Mouse (Mus musculus): ENCODE data around the gene Arl8b. TPM values are rescaled to one million over a fixed set of nuclear protein-coding genes. Genes with fewer than 3 reads are reported as not detected.
A peak's percentile ranks its signal among the peaks of the same experiment; 100 is the strongest.

Gene Arl8b
- polyA plus RNA-seq, 1 experiment from 2014 or later, result 90.9 TPM

- 7% methylated on average over 1 of the region's 1 CpGs for WGBS
- Histone ChIP-seq H3K9ac (ENCODE audit: low read length) (no peak overlapping the region), H3K4me1 (ENCODE audit: control insufficient read depth, insufficient read depth, low read length) (no peaks in the 10 kb centered on the region), H3K4me2 (ENCODE audit: low read depth) (no peak overlapping the region), H3K4me3 (ENCODE audit: low read depth, low read length) (no peak overlapping the region), H3K27me3 (ENCODE audit: control insufficient read depth, insufficient read depth, low read length) (no peaks in the 10 kb centered on the region), H3K9me3 (ENCODE audit: control insufficient read depth, low read length) (no peaks in the 10 kb centered on the region), H3K36me3 (ENCODE audit: control insufficient read depth, insufficient read depth, low read length) (no peaks in the 10 kb centered on the region), H3K27ac (ENCODE audit: low read depth, low read length) (no peak overlapping the region)
- ATAC-seq (ENCODE audit: insufficient read depth, low FRiP score, low TSS enrichment) (peak; percentile 74), DNase-seq (ENCODE audit: low spot score) (peak; percentile 21)
These were observed 22.3 kb downstream of the Arl8b start for GRCm38 (mm10) chr6:108805194-108805593.

- ATAC-seq (ENCODE audit: insufficient read depth, low FRiP score, low TSS enrichment), result no peak
- 75% methylated on average over 7 of the region's 7 CpGs for WGBS
- no peaks in the 10 kb centered on the region for H3K4me1 ChIP-seq (ENCODE audit: control insufficient read depth, insufficient read depth, low read length)
- no peak overlapping the region for H3K4me2 ChIP-seq (ENCODE audit: low read depth)
- H3K36me3 ChIP-seq (ENCODE audit: control insufficient read depth, insufficient read depth, low read length), result no peaks in the 10 kb centered on the region
- no peaks in the 10 kb centered on the region for H3K27me3 ChIP-seq (ENCODE audit: control insufficient read depth, insufficient read depth, low read length)
- DNase-seq (ENCODE audit: low spot score), result no peak
- no peaks in the 10 kb centered on the region for H3K9me3 ChIP-seq (ENCODE audit: control insufficient read depth, low read length)
- no peak overlapping the region for H3K4me3 ChIP-seq (ENCODE audit: low read depth, low read length)
- H3K9ac ChIP-seq (ENCODE audit: low read length), result no peak overlapping the region
- H3K27ac ChIP-seq (ENCODE audit: low read depth, low read length), result no peak overlapping the region
These were observed 23.0 kb downstream of the Arl8b start for GRCm38 (mm10) chr6:108805871-108806270.

GRCm38 (mm10) chr6:108807446-108807845 lies 24.5 kb downstream of the Arl8b start:
- Histone ChIP-seq H3K27ac (ENCODE audit: low read depth, low read length) (no peak overlapping the region), H3K36me3 (ENCODE audit: control insufficient read depth, insufficient read depth, low read length) (no peaks in the 10 kb centered on the region), H3K4me1 (ENCODE audit: control insufficient read depth, insufficient read depth, low read length) (no peaks in the 10 kb centered on the region), H3K9ac (ENCODE audit: low read length) (no peak overlapping the region), H3K27me3 (ENCODE audit: control insufficient read depth, insufficient read depth, low read length) (no peaks in the 10 kb centered on the region), H3K9me3 (ENCODE audit: control insufficient read depth, low read length) (no peaks in the 10 kb centered on the region), H3K4me3 (ENCODE audit: low read depth, low read length) (no peak overlapping the region), H3K4me2 (ENCODE audit: low read depth) (no peak overlapping the region)
- WGBS, result 74% methylated on average over 3 of the region's 3 CpGs
- no peak for ATAC-seq (ENCODE audit: insufficient read depth, low FRiP score, low TSS enrichment)
- DNase-seq (ENCODE audit: low spot score), result no peak

- WGBS, result 81% methylated on average over 1 of the region's 1 CpGs
- no peaks in the 10 kb centered on the region for H3K9me3 ChIP-seq (ENCODE audit: control insufficient read depth, low read length)
- DNase-seq (ENCODE audit: low spot score) (no peak), ATAC-seq (ENCODE audit: insufficient read depth, low FRiP score, low TSS enrichment) (no peak)
- H3K27ac ChIP-seq (ENCODE audit: low read depth, low read length), result no peak overlapping the region
- H3K4me1 ChIP-seq (ENCODE audit: control insufficient read depth, insufficient read depth, low read length), result no peaks in the 10 kb centered on the region
- H3K4me3 ChIP-seq (ENCODE audit: low read depth, low read length), result no peak overlapping the region
- H3K9ac ChIP-seq (ENCODE audit: low read length), result no peak overlapping the region
- H3K4me2 ChIP-seq (ENCODE audit: low read depth), result no peak overlapping the region
- no peaks in the 10 kb centered on the region for H3K36me3 ChIP-seq (ENCODE audit: control insufficient read depth, insufficient read depth, low read length)
- H3K27me3 ChIP-seq (ENCODE audit: control insufficient read depth, insufficient read depth, low read length), result no peaks in the 10 kb centered on the region
These were observed 25.9 kb downstream of the Arl8b start for GRCm38 (mm10) chr6:108808786-108809185.

- no peak overlapping the region for H3K27ac ChIP-seq (ENCODE audit: low read depth, low read length)
- no peaks in the 10 kb centered on the region for H3K27me3 ChIP-seq (ENCODE audit: control insufficient read depth, insufficient read depth, low read length)
- no peak for DNase-seq (ENCODE audit: low spot score)
- 71% methylated on average over 10 of the region's 10 CpGs for WGBS
- H3K4me2 ChIP-seq (ENCODE audit: low read depth), result no peak overlapping the region
- no peaks in the 10 kb centered on the region for H3K4me1 ChIP-seq (ENCODE audit: control insufficient read depth, insufficient read depth, low read length)
- no peak overlapping the region for H3K4me3 ChIP-seq (ENCODE audit: low read depth, low read length)
- no peaks in the 10 kb centered on the region for H3K36me3 ChIP-seq (ENCODE audit: control insufficient read depth, insufficient read depth, low read length)
- no peak for ATAC-seq (ENCODE audit: insufficient read depth, low FRiP score, low TSS enrichment)
- H3K9ac ChIP-seq (ENCODE audit: low read length), result no peak overlapping the region
- no peaks in the 10 kb centered on the region for H3K9me3 ChIP-seq (ENCODE audit: control insufficient read depth, low read length)
These were observed 27.3 kb downstream of the Arl8b start for GRCm38 (mm10) chr6:108810237-108810636.

GRCm38 (mm10) chr6:108812134-108812533 lies 29.2 kb downstream of the Arl8b start:
- no peak for ATAC-seq (ENCODE audit: insufficient read depth, low FRiP score, low TSS enrichment)
- WGBS, result 79% methylated on average over 2 of the region's 2 CpGs
- Histone ChIP-seq H3K4me3 (ENCODE audit: low read depth, low read length) (no peak overlapping the region), H3K27ac (ENCODE audit: low read depth, low read length) (no peak overlapping the region), H3K9me3 (ENCODE audit: control insufficient read depth, low read length) (no peaks in the 10 kb centered on the region), H3K4me2 (ENCODE audit: low read depth) (no peak overlapping the region), H3K27me3 (ENCODE audit: control insufficient read depth, insufficient read depth, low read length) (no peaks in the 10 kb centered on the region), H3K9ac (ENCODE audit: low read length) (no peak overlapping the region), H3K36me3 (ENCODE audit: control insufficient read depth, insufficient read depth, low read length) (no peaks in the 10 kb centered on the region), H3K4me1 (ENCODE audit: control insufficient read depth, insufficient read depth, low read length) (no peaks in the 10 kb centered on the region)
- DNase-seq (ENCODE audit: low spot score), result no peak

- no peaks in the 10 kb centered on the region; the same call in 1 of the 2 replicates for H3K36me3 ChIP-seq (ENCODE audit: control insufficient read depth, insufficient read depth, low read length)
- H3K9me3 ChIP-seq (ENCODE audit: control insufficient read depth, low read length), result no peaks in the 10 kb centered on the region
- ATAC-seq (ENCODE audit: insufficient read depth, low FRiP score, low TSS enrichment) (no peak), DNase-seq (ENCODE audit: low spot score) (no peak)
- H3K27ac ChIP-seq (ENCODE audit: low read depth, low read length), result no peak overlapping the region
- H3K4me3 ChIP-seq (ENCODE audit: low read depth, low read length), result no peak overlapping the region
- no peak overlapping the region for H3K4me2 ChIP-seq (ENCODE audit: low read depth)
- H3K27me3 ChIP-seq (ENCODE audit: control insufficient read depth, insufficient read depth, low read length), result no peaks in the 10 kb centered on the region
- H3K4me1 ChIP-seq (ENCODE audit: control insufficient read depth, insufficient read depth, low read length), result no peaks in the 10 kb centered on the region
- WGBS, result 86% methylated on average over 4 of the region's 4 CpGs
- H3K9ac ChIP-seq (ENCODE audit: low read length), result no peak overlapping the region
These were observed 34.6 kb downstream of the Arl8b start for GRCm38 (mm10) chr6:108817510-108817909.

GRCm38 (mm10) chr6:108824816-108825545 lies 42.1 kb downstream of the Arl8b start:
- H3K9ac ChIP-seq (ENCODE audit: low read length), result no peak overlapping the region
- 83% methylated on average over 7 of the region's 7 CpGs for WGBS
- no peak overlapping the region for H3K4me2 ChIP-seq (ENCODE audit: low read depth)
- H3K4me3 ChIP-seq (ENCODE audit: low read depth, low read length), result no peak overlapping the region
- ATAC-seq (ENCODE audit: insufficient read depth, low FRiP score, low TSS enrichment), result no peak
- no peak for DNase-seq (ENCODE audit: low spot score)
- no peak overlapping the region for H3K27ac ChIP-seq (ENCODE audit: low read depth, low read length)
- no peaks in the 10 kb centered on the region for H3K27me3 ChIP-seq (ENCODE audit: control insufficient read depth, insufficient read depth, low read length)
- H3K36me3 ChIP-seq (ENCODE audit: control insufficient read depth, insufficient read depth, low read length), result no peaks in the 10 kb centered on the region
- peaks cover 6% of the 10 kb centered on the region; the same call in 1 of the 2 replicates for H3K4me1 ChIP-seq (ENCODE audit: control insufficient read depth, insufficient read depth, low read length)
- H3K9me3 ChIP-seq (ENCODE audit: control insufficient read depth, low read length), result no peaks in the 10 kb centered on the region

GRCm38 (mm10) chr6:108826070-108826469 lies 43.2 kb downstream of the Arl8b start:
- ATAC-seq (ENCODE audit: insufficient read depth, low FRiP score, low TSS enrichment), result no peak
- H3K9me3 ChIP-seq (ENCODE audit: control insufficient read depth, low read length), result no peaks in the 10 kb centered on the region
- peaks cover 9% of the 10 kb centered on the region; the same call in 1 of the 2 replicates for H3K4me1 ChIP-seq (ENCODE audit: control insufficient read depth, insufficient read depth, low read length)
- DNase-seq (ENCODE audit: low spot score), result no peak
- 85% methylated on average over 3 of the region's 3 CpGs for WGBS
- H3K4me3 ChIP-seq (ENCODE audit: low read depth, low read length), result no peak overlapping the region
- no peak overlapping the region for H3K9ac ChIP-seq (ENCODE audit: low read length)
- H3K36me3 ChIP-seq (ENCODE audit: control insufficient read depth, insufficient read depth, low read length), result no peaks in the 10 kb centered on the region
- no peak overlapping the region for H3K4me2 ChIP-seq (ENCODE audit: low read depth)
- no peaks in the 10 kb centered on the region for H3K27me3 ChIP-seq (ENCODE audit: control insufficient read depth, insufficient read depth, low read length)
- no peak overlapping the region for H3K27ac ChIP-seq (ENCODE audit: low read depth, low read length)

Measured in neural tube, embryonic 11.5 days (tissue).